Mouse (Mus musculus) heart, embryonic 16.5 days (tissue): ENCODE results near the gene Tbx4. TPM values are rescaled to one million over a fixed set of nuclear protein-coding genes. Genes with fewer than 3 reads are reported as not detected.

Experiments
- ATAC-seq: fragments of 200-750 bp; cut with Nextera tagmentation; replicated peaks from 2 replicates; pipeline ENCODE4 v1.8.0; 2017; ENCODE audit warnings: moderate number of reproducible peaks; ENCODE audit not compliant: insufficient read depth, low FRiP score; ENCODE audit errors: extremely low read depth
- H3K27ac ChIP-seq: fragments of 300-500 bp; sonication (generic); 2 replicates; pipeline ENCODE4 v1.5.1; 2014; ENCODE audit warnings: mild to moderate bottlenecking, low read length, control low read depth, moderate library complexity
- H3K27me3 ChIP-seq: fragments of 300-500 bp; sonication (generic); 2 replicates; pipeline ENCODE4 v1.6.1; 2014; ENCODE audit warnings: low read length, mixed read lengths; ENCODE audit not compliant: control insufficient read depth, insufficient read depth
- H3K36me3 ChIP-seq: fragments of 300-500 bp; sonication (generic); 2 replicates; pipeline ENCODE4 v1.6.1; 2014; ENCODE audit not compliant: control insufficient read depth, insufficient read depth
- H3K4me1 ChIP-seq: fragments of 300-500 bp; sonication (generic); 2 replicates; pipeline ENCODE4 v1.6.1; 2014; ENCODE audit warnings: low read length, mixed read lengths; ENCODE audit not compliant: control insufficient read depth, insufficient read depth
- H3K4me2 ChIP-seq: fragments of 300-500 bp; sonication (generic); 2 replicates; pipeline ENCODE4 v1.6.1; 2014; ENCODE audit warnings: low read depth, mild to moderate bottlenecking, control low read depth, low read length
- H3K4me3 ChIP-seq: fragments of 300-500 bp; sonication (generic); 2 replicates; pipeline ENCODE4 v1.5.1; 2014; ENCODE audit warnings: mild to moderate bottlenecking, control low read depth, low read length
- H3K9ac ChIP-seq: fragments of 300-500 bp; sonication (generic); 2 replicates; pipeline ENCODE4 v1.6.1; 2014; ENCODE audit warnings: low read length, control low read depth
- H3K9me3 ChIP-seq: fragments of 300-500 bp; sonication (generic); replicated peaks from 2 replicates; pipeline ENCODE4 v1.6.1; 2016; ENCODE audit warnings: low read length; ENCODE audit not compliant: control insufficient read depth
- WGBS: fragments of 180-500 bp; shearing (Covaris S2); extraction: QIAGEN DNeasy Blood & Tissue Kit; methylation state at CpG from one replicate; pipeline ENCODE4 v1.1.7; 2014; 5-methylcytosine and 5-hydroxymethylcytosine counted together
- polyA plus RNA-seq: library from polyadenylated mRNA; unstranded; fragments of >200 nt; fragmentation: Nextera tagmentation; extraction: Ambion mirVana; gene quantifications from 2 replicates; pipeline ENCODE4 v1.2.1, GENCODE M21; 2015

Tbx4 gene
- polyA plus RNA-seq, 1 experiment from 2014 or later: 0.72 TPM

DNA sequence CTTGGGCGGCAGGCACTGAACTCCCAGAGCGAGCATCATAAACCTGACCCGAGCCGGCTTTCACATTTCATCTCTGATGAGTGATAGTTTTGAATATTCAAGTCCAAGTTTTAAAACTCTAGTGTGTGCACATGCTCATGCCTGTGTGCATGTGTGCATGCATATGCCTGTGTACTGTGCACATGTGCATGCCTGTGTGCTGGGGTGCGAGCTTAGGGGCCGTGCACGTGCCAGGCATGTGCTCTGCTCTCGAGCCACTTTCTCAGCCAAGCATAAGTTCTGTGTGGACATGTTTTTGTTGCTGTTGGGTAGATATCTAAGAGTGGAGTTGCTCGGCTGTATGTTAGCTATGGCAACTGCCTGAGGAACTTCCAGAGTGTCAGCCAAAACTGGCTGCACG lies 62.5 kb downstream of the Tbx4 start:
- Histone ChIP-seq H3K9me3 (no peaks in the 10 kb centered on the region), H3K27ac (no peak overlapping the region), H3K27me3 (no peaks in the 10 kb centered on the region), H3K4me1 (no peaks in the 10 kb centered on the region), H3K36me3 (no peaks in the 10 kb centered on the region), H3K4me3 (no peak overlapping the region), H3K4me2 (no peak overlapping the region), H3K9ac (no peak overlapping the region)
- no peak for ATAC-seq
- WGBS: 74% methylated on average over 10 of the region's 10 CpGs

DNA sequence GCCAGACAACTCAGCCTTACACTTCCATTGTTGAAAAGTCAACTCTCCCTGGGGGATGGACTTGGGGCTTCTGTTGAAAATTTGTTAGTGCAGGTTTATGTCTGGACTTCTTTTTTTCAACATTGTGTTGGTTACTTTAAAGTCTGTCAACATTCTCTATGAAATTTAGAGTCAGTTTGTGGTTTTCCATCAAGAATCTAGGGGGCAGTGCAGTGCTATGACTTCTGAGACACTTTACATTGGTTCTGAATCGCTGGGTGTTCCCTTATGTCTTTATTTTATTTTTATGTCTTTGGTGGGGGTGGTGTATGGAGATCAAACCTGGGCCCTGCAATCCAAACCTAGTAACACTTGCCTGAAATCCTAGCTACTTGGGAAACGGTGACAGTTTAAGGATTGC lies 63.5 kb downstream of the Tbx4 start:
- WGBS: 76% methylated on average over 2 of the region's 2 CpGs
- no peaks in the 10 kb centered on the region for H3K9me3 ChIP-seq
- ATAC-seq: no peak
- H3K27ac ChIP-seq: no peak overlapping the region
- no peaks in the 10 kb centered on the region for H3K27me3 ChIP-seq
- H3K9ac ChIP-seq: no peak overlapping the region
- H3K36me3 ChIP-seq: no peaks in the 10 kb centered on the region
- H3K4me2 ChIP-seq: no peak overlapping the region
- H3K4me1 ChIP-seq: no peaks in the 10 kb centered on the region
- H3K4me3 ChIP-seq: no peak overlapping the region

DNA sequence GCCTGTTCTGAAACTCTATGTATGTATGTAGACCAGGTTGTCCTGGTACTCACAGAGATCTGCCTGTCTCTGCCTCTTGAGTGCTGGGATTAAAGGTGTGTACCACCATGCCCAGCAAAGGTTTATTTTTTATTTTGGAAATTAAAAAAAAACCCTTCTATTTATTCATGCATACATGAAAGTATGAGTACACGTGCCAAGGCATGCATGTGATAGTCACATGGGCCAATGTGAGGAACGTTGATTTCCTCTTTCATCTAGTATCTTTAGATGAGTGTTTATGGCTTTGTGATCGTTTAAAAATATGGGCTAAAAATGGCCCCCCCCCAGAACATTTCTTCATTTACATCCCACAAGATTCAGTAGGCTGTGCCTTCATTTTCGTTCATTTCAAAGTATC lies 66.3 kb downstream of the Tbx4 start:
- no peaks in the 10 kb centered on the region for H3K36me3 ChIP-seq
- no peaks in the 10 kb centered on the region for H3K27me3 ChIP-seq
- no peak overlapping the region for H3K4me3 ChIP-seq
- no peak overlapping the region for H3K27ac ChIP-seq
- no peak overlapping the region for H3K9ac ChIP-seq
- no peak overlapping the region for H3K4me2 ChIP-seq
- no peaks in the 10 kb centered on the region for H3K9me3 ChIP-seq
- no peaks in the 10 kb centered on the region for H3K4me1 ChIP-seq
- ATAC-seq: no peak
- 83% methylated on average over 4 of the region's 4 CpGs for WGBS

DNA sequence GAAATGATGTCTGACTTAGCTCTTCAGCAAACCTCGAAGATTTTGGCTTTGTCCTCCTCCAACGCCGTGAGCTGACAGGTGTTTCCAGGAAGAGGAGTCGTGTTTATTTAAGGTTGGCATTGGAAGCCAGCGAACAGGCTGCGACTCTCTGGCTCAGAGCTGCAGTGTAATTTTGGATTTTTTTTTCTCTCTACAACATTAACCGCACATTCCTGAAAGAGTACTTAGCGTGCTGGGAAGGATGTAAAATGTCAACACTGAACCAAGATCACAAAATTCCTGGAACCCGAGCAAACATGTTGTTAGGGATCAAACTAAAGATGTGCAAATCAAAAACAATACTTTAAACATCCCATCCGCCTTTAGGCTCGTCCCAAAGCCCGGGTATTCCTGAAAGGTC lies 69.4 kb downstream of the Tbx4 start:
- ATAC-seq: no peak
- Histone ChIP-seq H3K9ac (no peak overlapping the region), H3K4me3 (no peak overlapping the region), H3K27ac (no peak overlapping the region), H3K36me3 (no peaks in the 10 kb centered on the region), H3K4me1 (no peaks in the 10 kb centered on the region), H3K9me3 (no peaks in the 10 kb centered on the region), H3K4me2 (no peak overlapping the region), H3K27me3 (no peaks in the 10 kb centered on the region)
- 59% methylated on average over 12 of the region's 12 CpGs for WGBS

DNA sequence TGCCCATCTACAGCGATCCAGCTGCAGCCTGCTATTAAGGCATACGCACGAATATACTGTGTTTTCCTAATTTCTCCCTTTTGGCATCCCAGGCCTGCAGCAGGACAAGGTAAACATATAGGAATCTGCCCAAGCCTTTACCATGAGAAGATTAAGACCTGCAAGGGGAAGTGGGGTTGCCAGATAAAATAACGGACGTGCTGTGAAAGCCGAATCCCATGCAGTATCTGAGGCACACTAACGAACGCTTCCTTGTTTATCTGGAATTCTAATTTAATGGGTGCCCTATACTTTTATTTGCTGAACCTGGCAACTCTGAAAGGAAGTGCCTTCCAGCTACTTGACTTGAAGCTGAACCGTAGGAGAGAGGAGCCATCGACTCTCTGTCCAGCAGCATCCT lies 70.2 kb downstream of the Tbx4 start:
- H3K36me3 ChIP-seq: no peaks in the 10 kb centered on the region
- H3K9ac ChIP-seq: no peak overlapping the region
- H3K27ac ChIP-seq: no peak overlapping the region
- no peak overlapping the region for H3K4me2 ChIP-seq
- H3K4me3 ChIP-seq: no peak overlapping the region
- no peaks in the 10 kb centered on the region for H3K4me1 ChIP-seq
- H3K9me3 ChIP-seq: no peaks in the 10 kb centered on the region
- WGBS: 56% methylated on average over 10 of the region's 10 CpGs
- no peak for ATAC-seq
- no peaks in the 10 kb centered on the region for H3K27me3 ChIP-seq

DNA sequence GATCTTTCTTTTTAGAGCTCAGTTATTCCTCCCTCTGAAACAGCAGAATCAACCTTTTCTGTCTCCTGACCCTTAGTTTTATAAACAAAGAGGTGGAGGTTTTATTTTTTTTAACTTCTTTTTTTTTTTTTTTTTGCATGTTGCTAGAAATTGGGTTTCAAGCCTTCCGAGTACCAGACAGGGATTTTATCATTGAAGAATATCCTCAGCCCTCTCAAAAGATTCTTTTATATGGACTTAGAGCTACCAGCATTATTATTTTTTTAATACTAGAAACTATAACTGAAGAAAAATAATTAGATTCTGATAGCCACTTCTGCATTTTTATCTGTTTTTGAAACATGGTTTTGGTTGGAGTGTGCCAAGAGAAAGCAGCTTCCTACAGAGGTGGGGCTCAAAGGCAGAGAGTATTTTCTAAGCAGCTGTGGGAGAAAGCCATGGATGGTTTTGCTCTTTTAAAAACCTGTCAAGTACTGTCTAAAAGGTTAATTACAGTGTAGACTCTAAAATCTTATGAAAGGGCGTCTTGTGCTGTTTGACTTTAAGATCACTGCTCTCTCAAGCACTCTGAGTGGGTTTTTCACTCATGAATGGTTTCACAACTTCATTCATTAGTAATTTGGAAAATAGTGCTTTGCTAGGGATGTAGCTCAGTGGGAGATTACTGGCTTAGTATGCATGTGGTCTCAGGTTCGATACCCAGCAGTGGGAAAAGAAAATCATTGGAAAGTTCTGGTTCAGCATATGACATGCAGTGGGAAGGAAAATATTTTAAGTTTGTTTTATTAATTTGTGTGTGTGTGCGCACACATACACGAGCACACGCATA lies 70.9 kb downstream of the Tbx4 start:
- Histone ChIP-seq H3K4me3 (no peak overlapping the region), H3K9me3 (no peaks in the 10 kb centered on the region), H3K27ac (no peak overlapping the region), H3K27me3 (no peaks in the 10 kb centered on the region), H3K4me2 (no peak overlapping the region), H3K9ac (no peak overlapping the region), H3K4me1 (no peaks in the 10 kb centered on the region), H3K36me3 (no peaks in the 10 kb centered on the region)
- no peak for ATAC-seq
- 85% methylated on average over 6 of the region's 6 CpGs for WGBS

DNA sequence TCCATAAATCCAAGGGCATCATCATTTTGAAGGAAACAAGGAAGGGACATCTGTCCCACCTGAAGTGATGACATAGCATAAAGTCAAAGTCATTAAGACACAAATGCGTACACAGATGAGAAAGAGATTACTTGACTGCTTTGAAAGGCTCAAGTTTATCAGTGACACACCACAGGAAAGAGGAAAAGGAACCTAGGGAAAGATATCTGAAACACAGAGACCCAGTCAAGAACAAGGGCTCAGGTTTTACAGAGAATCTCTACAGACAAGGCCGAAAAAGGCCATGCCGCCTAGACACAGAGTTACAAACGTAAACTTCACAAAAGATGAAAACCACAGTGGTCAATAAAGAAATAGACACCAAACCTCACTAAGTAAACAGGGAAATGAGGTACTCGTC lies 73.6 kb downstream of the Tbx4 start:
- 82% methylated on average over 5 of the region's 5 CpGs for WGBS
- Histone ChIP-seq H3K9ac (no peak overlapping the region), H3K4me1 (no peaks in the 10 kb centered on the region), H3K4me2 (no peak overlapping the region), H3K36me3 (no peaks in the 10 kb centered on the region), H3K27me3 (no peaks in the 10 kb centered on the region), H3K9me3 (no peaks in the 10 kb centered on the region), H3K27ac (no peak overlapping the region), H3K4me3 (no peak overlapping the region)
- no peak for ATAC-seq

DNA sequence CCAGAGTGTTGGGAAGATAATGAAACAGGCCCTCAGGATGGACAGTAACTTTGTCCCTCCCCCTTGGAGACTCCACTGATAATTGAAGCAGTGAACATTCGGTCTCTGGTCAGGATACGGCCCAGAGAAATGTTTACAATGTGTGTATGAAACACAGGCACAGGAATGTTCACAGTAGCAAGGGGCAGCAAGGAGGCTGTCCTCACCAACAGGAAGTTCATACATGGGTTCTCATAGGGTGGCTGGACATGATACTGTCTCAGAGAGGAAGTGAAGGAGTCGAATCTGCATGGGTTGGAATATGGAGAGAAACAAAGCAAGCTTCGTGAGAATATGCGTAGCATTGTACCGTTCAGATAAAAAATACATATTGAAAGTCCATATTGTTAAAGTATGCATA lies 74.1 kb downstream of the Tbx4 start:
- Histone ChIP-seq H3K36me3 (no peaks in the 10 kb centered on the region), H3K27me3 (no peaks in the 10 kb centered on the region), H3K4me2 (no peak overlapping the region), H3K4me1 (no peaks in the 10 kb centered on the region), H3K9me3 (no peaks in the 10 kb centered on the region), H3K4me3 (no peak overlapping the region), H3K9ac (no peak overlapping the region), H3K27ac (no peak overlapping the region)
- no peak for ATAC-seq
- WGBS: 60% methylated on average over 6 of the region's 6 CpGs

DNA sequence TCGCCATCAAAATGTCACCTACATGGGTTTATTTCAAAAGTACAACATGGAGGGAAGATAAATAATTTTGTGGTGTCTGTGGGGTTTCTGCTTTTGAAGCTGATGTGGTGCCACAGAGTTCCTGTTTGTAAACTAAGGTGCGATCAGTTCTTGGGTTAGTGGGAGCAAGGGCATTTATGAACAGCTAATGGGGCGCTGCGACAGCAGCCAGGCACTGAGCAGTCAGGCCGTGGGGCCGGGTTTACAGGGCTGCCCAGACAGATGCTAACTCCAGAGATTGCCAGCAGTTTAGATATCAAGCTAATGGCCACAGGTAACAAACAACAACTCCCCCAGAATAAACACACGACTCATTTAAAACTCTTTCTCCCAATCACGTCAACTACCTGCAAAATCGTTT lies 75.3 kb downstream of the Tbx4 start:
- H3K4me1 ChIP-seq: no peaks in the 10 kb centered on the region
- no peak for ATAC-seq
- no peak overlapping the region for H3K27ac ChIP-seq
- H3K9me3 ChIP-seq: no peaks in the 10 kb centered on the region
- H3K4me3 ChIP-seq: no peak overlapping the region
- 70% methylated on average over 9 of the region's 9 CpGs for WGBS
- no peaks in the 10 kb centered on the region for H3K36me3 ChIP-seq
- H3K9ac ChIP-seq: no peak overlapping the region
- no peak overlapping the region for H3K4me2 ChIP-seq
- H3K27me3 ChIP-seq: no peaks in the 10 kb centered on the region
